Mouse (Mus musculus) spleen, adult 2 months (tissue): ENCODE results near the gene Gas7.

Experiments
- CTCF ChIP-seq: fragments of 200-500 bp; IDR thresholded peaks from 2 replicates; pipeline ENCODE4 v1.5.1; 2011; ENCODE audit warnings: mild to moderate bottlenecking, inconsistent platforms; ENCODE audit not compliant: insufficient read depth, insufficient read length, insufficient replicate concordance; ENCODE audit errors: extremely low read depth
- POLR2A ChIP-seq: fragments of 200-500 bp; IDR thresholded peaks from 2 replicates; pipeline ENCODE4 v1.6.1; 2011; ENCODE audit warnings: low read depth, low read length, inconsistent platforms

GRCm38 (mm10) chr11:67500115-67500514, 44.9 kb downstream of the Gas7 start:
- TF ChIP-seq POLR2A (no peak), CTCF (no peak)
